Mouse (Mus musculus) layer of hippocampus, postnatal 25 days (tissue): ENCODE measurements around the gene Xcr1. TPM values are rescaled to one million over a fixed set of nuclear protein-coding genes. Genes with fewer than 3 reads are reported as not detected.

Experiments
- DNase-seq, 2 experiments: peaks; one replicate each; pipeline ENCODE4 v3.0.0; 2022; ENCODE audit warnings: mixed read lengths in 2 of 2, low spot score in 1 of 2; ENCODE audit errors: extremely low spot score in 1 of 2
- total RNA-seq, 2 experiments: library from RNA; stranded (reverse); gene quantifications; 2 replicates each; pipeline ENCODE4 v1.2.3; 2021

Gene Xcr1
- total RNA-seq, 2 experiments from 2014 or later, result not detected

GRCm38 (mm10) chr9:123815996-123816395, 45.8 kb downstream of the Xcr1 start:
- no peak for DNase-seq

GRCm38 (mm10) chr9:123815444-123815843, 46.4 kb downstream of the Xcr1 start:
- no peak for DNase-seq

DNA sequence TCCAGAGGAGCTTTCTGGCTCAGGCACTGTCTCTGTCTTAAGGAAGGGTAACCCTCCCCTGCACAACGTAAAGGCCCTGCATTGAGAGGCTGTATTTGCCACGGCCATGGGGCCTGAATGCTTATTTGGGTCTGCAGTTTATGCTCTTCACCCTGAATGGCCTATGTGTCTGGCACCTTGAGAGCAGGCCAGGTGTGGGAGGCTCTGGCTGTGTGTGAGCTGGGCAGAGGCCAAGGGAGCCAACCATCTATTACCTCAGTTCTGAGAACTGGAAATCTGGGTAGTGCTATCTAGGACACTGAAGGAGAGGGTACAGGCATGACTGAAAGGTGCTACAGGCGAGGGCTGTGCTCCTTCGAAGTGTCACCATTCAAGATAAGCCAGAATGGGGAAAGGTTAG, 47.0 kb downstream of the Xcr1 start:
- no peak for DNase-seq

GRCm38 (mm10) chr9:123814326-123814725, 47.5 kb downstream of the Xcr1 start:
- no peak for DNase-seq

DNA sequence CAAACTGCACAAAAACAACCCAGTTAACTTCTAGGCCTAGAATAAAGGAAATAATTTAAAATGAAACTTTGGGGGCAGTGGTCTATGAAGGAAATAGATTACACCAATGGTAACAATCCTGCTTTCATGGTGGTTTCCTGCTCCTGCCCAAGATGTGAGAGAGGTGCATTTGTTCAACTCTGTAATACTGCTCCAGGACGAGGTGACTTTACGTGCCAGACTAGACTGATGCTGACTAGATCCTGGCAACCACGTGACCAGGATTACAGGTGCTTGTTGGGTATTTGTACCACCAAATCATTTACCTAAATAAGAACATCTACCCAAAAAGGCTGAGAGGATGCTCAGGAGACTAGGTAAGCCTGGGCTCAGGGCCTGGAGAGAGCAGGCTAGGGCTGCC, 50.0 kb downstream of the Xcr1 start:
- DNase-seq, result no peak

- DNase-seq, result no peak
These were observed 53.2 kb downstream of the Xcr1 start for GRCm38 (mm10) chr9:123808583-123808982.

- no peak for DNase-seq
These were observed 55.6 kb downstream of the Xcr1 start, which contains the start of gene Cxcr6 for GRCm38 (mm10) chr9:123806267-123806666. Gene Cxcr6 (plus strand): TSS chr9:123806475.

- no peak for DNase-seq
These were observed 56.6 kb downstream of the Xcr1 start for GRCm38 (mm10) chr9:123805241-123805640.

- DNase-seq, result no peak
These were observed 58.9 kb downstream of the Xcr1 start for GRCm38 (mm10) chr9:123802896-123803295.

DNA sequence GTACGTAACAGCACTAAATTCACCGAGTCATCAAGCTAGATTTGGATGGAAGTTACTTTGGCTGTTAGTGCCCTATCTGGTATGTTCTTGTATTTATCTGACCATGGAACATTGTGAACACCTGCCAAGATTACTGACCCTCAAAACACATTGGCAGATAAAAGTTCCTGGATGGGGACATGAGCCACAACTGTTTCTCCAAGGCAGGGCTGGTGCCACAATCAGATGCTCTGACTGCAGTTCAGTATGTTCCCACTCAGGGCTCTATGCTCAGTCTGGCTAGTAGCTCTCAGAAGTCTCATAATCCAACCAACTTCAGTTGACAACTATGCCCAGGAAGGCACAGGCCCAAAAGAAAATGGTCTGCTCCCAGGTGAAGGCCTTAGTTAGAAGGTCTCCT, 59.4 kb downstream of the Xcr1 start:
- no peak for DNase-seq

Other genes starting within 250 kb of the Xcr1 start
- under 1 TPM; 0.27 to 0.28 TPM for gene Slc6a20b, start 229.5 kb downstream of the Xcr1 start, total RNA-seq
- gene Ccr9, start 183.6 kb downstream of the Xcr1 start, total RNA-seq, result under 1 TPM; 0.10 to 0.14 TPM
- 10 to 100 TPM; 12.2 to 14.1 TPM for gene Slc6a20a, start 183.1 kb downstream of the Xcr1 start, total RNA-seq
- 10 to 100 TPM; 60.1 to 64.8 TPM for gene Lztfl1, start 144.3 kb downstream of the Xcr1 start, total RNA-seq
- not detected for gene Cxcr6, start 55.6 kb downstream of the Xcr1 start, total RNA-seq
- gene Fyco1, start 10.1 kb downstream of the Xcr1 start, total RNA-seq, result 10 to 100 TPM; 34.4 to 44.5 TPM
- gene Ccr1, start 106.7 kb upstream of the Xcr1 start, total RNA-seq, result under 1 TPM; 0.28 to 0.37 TPM
- gene Ccr1l1, start 116.4 kb upstream of the Xcr1 start, total RNA-seq, result not detected
- gene Ccr3, start 159.9 kb upstream of the Xcr1 start, total RNA-seq, result not detected
- gene Ccr2, start 239.9 kb upstream of the Xcr1 start, total RNA-seq, result under 1 TPM; 0.07 to 0.23 TPM